Mouse (Mus musculus) limb, embryonic 11.5 days (tissue): ENCODE measurements around the gene Psmb5. TPM values are rescaled to one million over a fixed set of nuclear protein-coding genes. Genes with fewer than 3 reads are reported as not detected.
"Not testable (repeated sequence)": the region's sequence is repeated elsewhere in the genome, so short reads cannot be mapped to it uniquely, and the experiment has no call there.

Experiments
- ATAC-seq: fragments of 200-750 bp; cut with Nextera tagmentation; 2 replicates; pipeline ENCODE4 v1.8.0; 2017; ENCODE audit warnings: low read depth; ENCODE audit not compliant: insufficient number of reproducible peaks, low FRiP score, low TSS enrichment
- DNase-seq: peaks from one replicate; pipeline ENCODE4 v3.0.0-alpha.2; 2015; ENCODE audit warnings: low spot score
- H3K27ac ChIP-seq: fragments of 300-500 bp; sonication (generic); replicated peaks from 2 replicates; pipeline ENCODE4 v1.5.1; 2014; ENCODE audit warnings: low read depth, mild to moderate bottlenecking, low read length
- H3K27me3 ChIP-seq: fragments of 300-500 bp; sonication (generic); 2 replicates; pipeline ENCODE4 v1.6.1; 2014; ENCODE audit warnings: mild to moderate bottlenecking, low read length, mixed read lengths; ENCODE audit not compliant: control insufficient read depth, insufficient read depth
- H3K36me3 ChIP-seq: fragments of 300-500 bp; sonication (generic); 2 replicates; pipeline ENCODE4 v1.6.1; 2014; ENCODE audit warnings: mild to moderate bottlenecking, low read length, moderate library complexity, mixed read lengths; ENCODE audit not compliant: control insufficient read depth, insufficient read depth
- H3K4me1 ChIP-seq: fragments of 300-500 bp; sonication (generic); 2 replicates; pipeline ENCODE4 v1.6.1; 2014; ENCODE audit warnings: low read length, mixed read lengths; ENCODE audit not compliant: control insufficient read depth, insufficient read depth
- H3K4me2 ChIP-seq: fragments of 300-500 bp; sonication (generic); 2 replicates; pipeline ENCODE4 v1.6.1; 2014; ENCODE audit warnings: low read depth, mild to moderate bottlenecking, moderate library complexity; ENCODE audit not compliant: severe bottlenecking
- H3K4me3 ChIP-seq: fragments of 300-500 bp; sonication (generic); 2 replicates; pipeline ENCODE4 v1.5.1; 2014; ENCODE audit warnings: low read depth, low read length
- H3K9ac ChIP-seq: fragments of 300-500 bp; sonication (generic); 2 replicates; pipeline ENCODE4 v1.6.1; 2014; ENCODE audit warnings: mild to moderate bottlenecking, low read length
- H3K9me3 ChIP-seq: fragments of 300-500 bp; sonication (generic); 2 replicates; pipeline ENCODE4 v1.6.1; 2016; ENCODE audit warnings: low read length; ENCODE audit not compliant: control insufficient read depth
- WGBS: fragments of 180-500 bp; shearing (Covaris S2); extraction: QIAGEN DNeasy Blood & Tissue Kit; methylation state at CpG from one replicate; pipeline ENCODE4 v1.1.7; 2014; 5-methylcytosine and 5-hydroxymethylcytosine counted together
- polyA plus RNA-seq: library from polyadenylated mRNA; unstranded; fragments of >200 nt; fragmentation: Nextera tagmentation; extraction: Ambion mirVana; gene quantifications from 2 replicates; pipeline ENCODE4 v1.2.1, GENCODE M21; 2014

Gene Psmb5
- polyA plus RNA-seq, 1 experiment from 2014 or later, result 488 TPM

GRCm38 (mm10) chr14:54623334-54623733 lies 5.5 kb upstream of the Psmb5 start:
- Histone ChIP-seq H3K27me3 (no peaks in the 10 kb centered on the region), H3K4me1 (no peaks in the 10 kb centered on the region), H3K4me2 (no peak overlapping the region), H3K9ac (no peak overlapping the region), H3K4me3 (no peak overlapping the region), H3K9me3 (no peaks in the 10 kb centered on the region), H3K27ac (no peak overlapping the region), H3K36me3 (no peaks in the 10 kb centered on the region)
- no peak for ATAC-seq
- no peak for DNase-seq
- WGBS, result 91% methylated on average over 6 of the region's 6 CpGs

DNA sequence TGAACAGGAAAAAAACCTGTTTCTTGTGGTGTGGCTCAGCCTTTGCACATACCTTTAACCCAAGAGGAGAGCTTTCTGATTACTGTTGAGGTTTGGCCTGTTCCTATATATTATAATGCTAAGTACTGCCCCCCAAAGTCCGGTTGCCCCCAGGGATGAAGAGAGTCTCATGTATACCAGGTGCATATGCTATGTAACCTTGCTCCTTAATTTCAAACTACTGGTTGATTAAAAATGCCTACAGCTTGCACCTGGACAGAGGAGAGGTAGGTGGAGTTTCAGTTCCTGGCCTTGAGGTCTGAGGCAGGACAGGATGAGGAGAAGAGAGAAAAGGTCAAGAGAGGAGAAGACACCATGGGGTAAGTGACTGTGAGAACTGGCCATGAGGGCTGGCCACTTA lies 3.3 kb upstream of the Psmb5 start, which contains the start of gene Psmb11:
TSS of gene Psmb11 (plus strand) at position 301 of the 400 bp plus-strand sequence.
- Histone ChIP-seq H3K9ac (no peak within 1 kb of the TSS), H3K36me3 (no peaks in the 10 kb centered on the region), H3K27ac (no peak within 1 kb of the TSS), H3K4me2 (no peak within 1 kb of the TSS), H3K27me3 (no peaks in the 10 kb centered on the region), H3K9me3 (no peaks in the 10 kb centered on the region), H3K4me3 (no peak within 1 kb of the TSS), H3K4me1 (no peaks in the 10 kb centered on the region)
- no peak for DNase-seq
- 95% methylated on average over 1 of the region's 1 CpGs for WGBS
- no peak for ATAC-seq

- Histone ChIP-seq H3K4me1 (no peaks in the 10 kb centered on the region), H3K9me3 (no peaks in the 10 kb centered on the region), H3K9ac (peak overlapping the region; percentile 83), H3K27me3 (no peaks in the 10 kb centered on the region), H3K4me3 (peak overlapping the region; percentile 89), H3K36me3 (peaks cover 7% of the 10 kb centered on the region), H3K4me2 (peak overlapping the region; percentile 65), H3K27ac (peak overlapping the region; percentile 65; the same call in 1 of the 2 replicates)
- ATAC-seq (peak; percentile 55), DNase-seq (peak; percentile 60)
- 2% methylated on average over 38 of the region's 38 CpGs for WGBS
Measured at GRCm38 (mm10) chr14:54617152-54617896, 498 bp downstream of the Psmb5 start.

DNA sequence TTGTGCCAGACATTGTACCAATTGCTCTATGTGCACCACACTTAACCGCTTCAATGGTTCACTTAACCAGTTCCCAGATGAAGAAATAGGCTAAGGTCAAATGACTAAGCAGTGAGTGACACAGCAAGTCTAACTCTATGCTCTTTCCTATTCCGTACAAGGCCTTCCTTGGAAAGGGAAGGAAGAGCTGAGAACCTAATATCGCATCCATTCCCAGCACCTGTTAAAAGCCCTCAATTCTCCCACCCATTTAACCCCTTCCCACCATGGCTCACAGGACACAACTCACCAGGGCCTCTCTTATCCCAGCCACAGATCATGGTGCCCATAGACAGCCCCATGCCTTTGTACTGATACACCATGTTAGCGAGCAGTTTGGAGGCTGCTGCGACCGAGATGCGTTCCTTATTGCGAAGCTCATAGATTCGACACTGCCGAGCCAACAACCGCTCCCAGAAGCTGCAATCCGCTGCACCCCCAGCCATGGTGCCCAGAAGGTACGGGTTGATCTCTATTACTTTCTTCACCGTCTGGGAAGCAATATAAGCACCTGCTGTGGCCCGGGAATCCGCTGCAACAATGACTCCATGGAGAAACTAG lies 1.5 kb downstream of the Psmb5 start:
- Histone ChIP-seq H3K27me3 (no peaks in the 10 kb centered on the region), H3K4me3 (no peak overlapping the region), H3K9ac (no peak overlapping the region), H3K4me2 (no peak overlapping the region), H3K9me3 (no peaks in the 10 kb centered on the region), H3K27ac (no peak overlapping the region), H3K36me3 (peaks cover 9% of the 10 kb centered on the region), H3K4me1 (no peaks in the 10 kb centered on the region)
- 93% methylated on average over 16 of the region's 16 CpGs for WGBS
- DNase-seq (no peak), ATAC-seq (no peak)

- ATAC-seq, H3K27me3 ChIP-seq, DNase-seq, H3K36me3 ChIP-seq, H3K27ac ChIP-seq, H3K9ac ChIP-seq, H3K4me2 ChIP-seq, H3K4me3 ChIP-seq, H3K4me1 ChIP-seq, H3K9me3 ChIP-seq: not testable (repeated sequence)
- 94% methylated on average over 16 of the region's 16 CpGs for WGBS
Measured at GRCm38 (mm10) chr14:54614130-54614529, 3.7 kb downstream of the Psmb5 start.

DNA sequence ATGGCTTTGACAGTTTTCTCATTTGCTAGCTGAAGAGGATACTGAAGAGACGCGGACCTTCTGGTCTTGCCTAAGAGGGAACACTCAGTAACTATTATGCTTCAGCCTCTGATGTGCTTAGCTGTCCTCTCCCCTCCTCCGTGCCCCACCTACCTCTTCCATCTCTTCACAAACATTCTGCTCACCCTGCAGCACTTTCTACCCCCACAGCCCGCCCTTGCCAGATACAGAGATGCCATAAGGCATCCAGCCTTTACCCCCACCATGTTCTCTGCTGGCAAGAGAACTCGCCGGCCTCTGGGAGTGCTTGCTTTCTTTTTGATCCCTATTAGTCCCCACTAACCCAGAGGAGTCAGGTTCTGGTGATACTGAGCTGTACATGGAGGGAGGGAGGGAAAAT lies 7.2 kb downstream of the Psmb5 start:
- peaks cover 8% of the 10 kb centered on the region for H3K36me3 ChIP-seq

GRCm38 (mm10) chr14:54609962-54610361 lies 7.9 kb downstream of the Psmb5 start:
- Histone ChIP-seq H3K4me1 (no peaks in the 10 kb centered on the region), H3K27me3 (no peaks in the 10 kb centered on the region), H3K4me3 (no peak overlapping the region), H3K4me2 (no peak overlapping the region), H3K27ac (no peak overlapping the region), H3K36me3 (peaks cover 7% of the 10 kb centered on the region), H3K9ac (no peak overlapping the region), H3K9me3 (no peaks in the 10 kb centered on the region)
- DNase-seq (no peak), ATAC-seq (no peak)
- 90% methylated on average over 4 of the region's 4 CpGs for WGBS

More for the DNA sequence above, 7.2 kb downstream of the Psmb5 start:
- no peak overlapping the region for H3K9ac ChIP-seq
- H3K27me3 ChIP-seq, result no peaks in the 10 kb centered on the region
- no peak for ATAC-seq
- H3K4me1 ChIP-seq, result no peaks in the 10 kb centered on the region
- whole genome bisulfite sequencing, result 76% methylated on average over 6 of the region's 6 CpGs
- H3K4me3 ChIP-seq, result no peak overlapping the region
- no peaks in the 10 kb centered on the region for H3K9me3 ChIP-seq
- H3K4me2 ChIP-seq, result no peak overlapping the region
- no peak overlapping the region for H3K27ac ChIP-seq
- no peak for DNase-seq

DNA sequence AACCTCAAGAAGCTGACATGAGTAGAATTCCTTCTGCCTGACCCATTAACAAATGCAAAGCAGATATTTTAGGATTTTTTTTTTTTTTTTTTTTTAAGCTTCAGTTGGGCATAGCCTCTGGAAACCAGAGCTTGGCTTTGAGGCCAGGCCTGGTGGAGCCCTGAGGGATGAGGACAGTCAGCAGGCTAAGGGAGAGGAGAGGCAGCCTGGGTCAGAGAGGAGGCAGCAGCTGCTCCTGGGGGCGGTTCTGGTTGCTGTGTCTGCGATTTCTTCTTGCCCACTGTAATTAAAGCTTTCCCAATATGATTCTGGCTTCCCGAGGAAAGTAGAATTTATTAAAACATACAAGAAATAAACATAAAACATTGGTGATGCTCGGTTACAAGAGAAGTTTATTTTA lies 8.6 kb downstream of the Psmb5 start:
- no peak for DNase-seq
- peaks cover 3% of the 10 kb centered on the region; the same call in 1 of the 2 replicates for H3K4me1 ChIP-seq
- no peaks in the 10 kb centered on the region for H3K9me3 ChIP-seq
- 70% methylated on average over 4 of the region's 4 CpGs for WGBS
- no peak overlapping the region for H3K9ac ChIP-seq
- no peak overlapping the region for H3K4me2 ChIP-seq
- H3K27me3 ChIP-seq, result no peaks in the 10 kb centered on the region
- no peak overlapping the region for H3K4me3 ChIP-seq
- no peak overlapping the region for H3K27ac ChIP-seq
- no peak for ATAC-seq
- H3K36me3 ChIP-seq, result peaks cover 7% of the 10 kb centered on the region
